Mouse (Mus musculus): ENCODE measurements around the gene Epop. TPM values are rescaled to one million over a fixed set of nuclear protein-coding genes. Genes with fewer than 3 reads are reported as not detected.

Epop gene
- polyA plus RNA-seq, 1 experiment = 2.5 TPM

DNA sequence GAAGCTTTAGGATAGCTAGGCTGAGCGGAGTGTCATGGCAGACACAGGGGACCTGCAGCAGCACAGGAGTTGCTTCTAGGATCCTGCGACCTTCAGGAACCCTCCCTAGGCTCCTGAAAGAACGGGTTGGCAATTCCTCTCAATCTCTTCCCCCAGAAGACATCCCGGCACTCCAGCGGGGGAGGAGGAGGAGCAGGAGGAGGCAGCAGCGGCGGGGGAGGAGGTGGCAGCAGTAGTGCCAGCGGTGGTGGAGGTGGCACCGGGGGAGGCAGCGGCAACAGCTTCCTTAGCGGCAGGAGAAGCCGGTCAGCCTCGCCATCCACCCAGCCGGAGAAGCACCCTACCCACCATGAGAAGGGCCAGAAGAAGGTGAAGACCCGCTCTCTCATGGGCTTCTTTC is 39.8 kb upstream of the Epop start:
- H3K4me3 ChIP-seq (ENCODE audit: insufficient read depth, low read length) = no peak overlapping the region
- TF ChIP-seq CTCF (IDR thresholded peaks at IDR 0.05; ENCODE audit: low read depth, low read length) = no peak
- TF ChIP-seq POLR2A (IDR thresholded peaks at IDR 0.05; ENCODE audit: borderline replicate concordance, low read depth, low read length) = no peak
- no peak overlapping the region for H3K27ac ChIP-seq (ENCODE audit: insufficient read depth, low read depth, low read length)
- 0 out of 2 replicates have a peak, but pooled peaks cover 2% of the 10 kb centered on the region for H3K4me1 ChIP-seq (ENCODE audit: control insufficient read depth, insufficient read depth, low read length)

- TF ChIP-seq CTCF (IDR thresholded peaks at IDR 0.05; ENCODE audit: low read depth, low read length) = no peak
- no peak for TF ChIP-seq POLR2A (IDR thresholded peaks at IDR 0.05; ENCODE audit: borderline replicate concordance, low read depth, low read length)
- Histone ChIP-seq H3K27ac (ENCODE audit: insufficient read depth, low read depth, low read length) (no peak overlapping the region), H3K4me1 (ENCODE audit: control insufficient read depth, insufficient read depth, low read length) (0 out of 2 replicates have a peak, but pooled peaks cover 2% of the 10 kb centered on the region), H3K4me3 (ENCODE audit: insufficient read depth, low read length) (no peak overlapping the region)
These were observed 38.7 kb upstream of the Epop start for GRCm38 (mm10) chr11:97668160-97668559.

DNA sequence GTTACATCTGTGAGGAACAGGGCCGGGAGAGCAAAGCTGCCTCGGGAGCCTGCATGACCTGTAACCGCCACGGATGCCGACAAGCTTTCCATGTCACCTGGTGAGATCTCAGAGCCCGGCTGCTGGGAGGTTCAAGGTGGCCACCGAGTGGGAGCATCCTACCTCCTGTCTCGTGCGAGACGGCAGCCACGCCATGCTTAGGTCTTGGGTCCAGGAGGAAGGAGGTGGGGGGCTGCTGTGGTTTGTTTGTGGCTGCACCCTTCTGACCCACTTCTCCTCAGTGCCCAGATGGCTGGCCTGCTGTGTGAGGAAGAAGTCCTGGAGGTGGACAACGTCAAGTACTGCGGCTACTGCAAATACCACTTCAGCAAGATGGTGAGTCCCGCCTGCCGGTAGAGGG is 37.3 kb upstream of the Epop start:
- Histone ChIP-seq H3K4me3 (ENCODE audit: insufficient read depth, low read length) (no peak overlapping the region), H3K4me1 (ENCODE audit: control insufficient read depth, insufficient read depth, low read length) (peaks cover 8% of the 10 kb centered on the region), H3K27ac (ENCODE audit: insufficient read depth, low read depth, low read length) (no peak overlapping the region)
- TF ChIP-seq CTCF (IDR thresholded peaks at IDR 0.05; ENCODE audit: low read depth, low read length) (no peak), POLR2A (IDR thresholded peaks at IDR 0.05; ENCODE audit: borderline replicate concordance, low read depth, low read length) (no peak)

GRCm38 (mm10) chr11:97666221-97666620 is 36.7 kb upstream of the Epop start:
- no peak for TF ChIP-seq POLR2A (IDR thresholded peaks at IDR 0.05; ENCODE audit: borderline replicate concordance, low read depth, low read length)
- TF ChIP-seq CTCF (IDR thresholded peaks at IDR 0.05; ENCODE audit: low read depth, low read length) = 0 out of 2 replicates have a peak, but pooled peaks have one; percentile 10
- H3K27ac ChIP-seq (ENCODE audit: insufficient read depth, low read depth, low read length) = no peak overlapping the region
- H3K4me3 ChIP-seq (ENCODE audit: insufficient read depth, low read length) = no peak overlapping the region
- peaks cover 10% of the 10 kb centered on the region for H3K4me1 ChIP-seq (ENCODE audit: control insufficient read depth, insufficient read depth, low read length)

DNA sequence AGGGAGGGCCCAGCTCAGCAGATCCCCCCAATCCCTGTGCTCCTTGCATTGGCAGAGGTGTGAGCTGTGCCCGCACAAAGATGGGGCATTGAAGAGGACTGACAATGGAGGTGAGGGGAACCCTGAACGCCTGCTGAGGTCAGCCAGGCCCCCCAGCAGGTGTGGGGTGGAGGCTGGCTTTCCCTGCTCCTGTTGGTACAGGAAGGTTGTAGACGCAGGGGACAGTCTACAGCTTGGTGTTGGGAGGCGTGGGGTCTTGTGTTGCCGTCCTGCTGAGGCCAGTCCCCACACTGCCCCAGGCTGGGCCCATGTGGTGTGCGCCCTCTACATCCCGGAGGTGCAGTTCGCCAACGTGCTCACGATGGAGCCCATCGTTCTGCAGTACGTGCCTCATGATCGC is 35.9 kb upstream of the Epop start:
- peaks cover 15% of the 10 kb centered on the region for H3K4me1 ChIP-seq (ENCODE audit: control insufficient read depth, insufficient read depth, low read length)
- no peak overlapping the region for H3K4me3 ChIP-seq (ENCODE audit: insufficient read depth, low read length)
- no peak overlapping the region for H3K27ac ChIP-seq (ENCODE audit: insufficient read depth, low read depth, low read length)
- TF ChIP-seq POLR2A (IDR thresholded peaks at IDR 0.05; ENCODE audit: borderline replicate concordance, low read depth, low read length) = no peak
- no peak for TF ChIP-seq CTCF (IDR thresholded peaks at IDR 0.05; ENCODE audit: low read depth, low read length)

- Histone ChIP-seq H3K27ac (ENCODE audit: insufficient read depth, low read depth, low read length) (no peak overlapping the region), H3K4me3 (ENCODE audit: insufficient read depth, low read length) (peak overlapping the region; percentile 75), H3K4me1 (ENCODE audit: control insufficient read depth, insufficient read depth, low read length) (peaks cover 15% of the 10 kb centered on the region)
- no peak for TF ChIP-seq CTCF (IDR thresholded peaks at IDR 0.05; ENCODE audit: low read depth, low read length)
- TF ChIP-seq POLR2A (IDR thresholded peaks at IDR 0.05; ENCODE audit: borderline replicate concordance, low read depth, low read length) = no peak
These were observed 35.3 kb upstream of the Epop start for GRCm38 (mm10) chr11:97664771-97665240.

GRCm38 (mm10) chr11:97664339-97664665 is 34.8 kb upstream of the Epop start:
- no peak overlapping the region for H3K27ac ChIP-seq (ENCODE audit: insufficient read depth, low read depth, low read length)
- peak overlapping the region; percentile 75 for H3K4me3 ChIP-seq (ENCODE audit: insufficient read depth, low read length)
- TF ChIP-seq CTCF (IDR thresholded peaks at IDR 0.05; ENCODE audit: low read depth, low read length) = no peak
- TF ChIP-seq POLR2A (IDR thresholded peaks at IDR 0.05; ENCODE audit: borderline replicate concordance, low read depth, low read length) = no peak
- H3K4me1 ChIP-seq (ENCODE audit: control insufficient read depth, insufficient read depth, low read length) = peaks cover 15% of the 10 kb centered on the region

DNA sequence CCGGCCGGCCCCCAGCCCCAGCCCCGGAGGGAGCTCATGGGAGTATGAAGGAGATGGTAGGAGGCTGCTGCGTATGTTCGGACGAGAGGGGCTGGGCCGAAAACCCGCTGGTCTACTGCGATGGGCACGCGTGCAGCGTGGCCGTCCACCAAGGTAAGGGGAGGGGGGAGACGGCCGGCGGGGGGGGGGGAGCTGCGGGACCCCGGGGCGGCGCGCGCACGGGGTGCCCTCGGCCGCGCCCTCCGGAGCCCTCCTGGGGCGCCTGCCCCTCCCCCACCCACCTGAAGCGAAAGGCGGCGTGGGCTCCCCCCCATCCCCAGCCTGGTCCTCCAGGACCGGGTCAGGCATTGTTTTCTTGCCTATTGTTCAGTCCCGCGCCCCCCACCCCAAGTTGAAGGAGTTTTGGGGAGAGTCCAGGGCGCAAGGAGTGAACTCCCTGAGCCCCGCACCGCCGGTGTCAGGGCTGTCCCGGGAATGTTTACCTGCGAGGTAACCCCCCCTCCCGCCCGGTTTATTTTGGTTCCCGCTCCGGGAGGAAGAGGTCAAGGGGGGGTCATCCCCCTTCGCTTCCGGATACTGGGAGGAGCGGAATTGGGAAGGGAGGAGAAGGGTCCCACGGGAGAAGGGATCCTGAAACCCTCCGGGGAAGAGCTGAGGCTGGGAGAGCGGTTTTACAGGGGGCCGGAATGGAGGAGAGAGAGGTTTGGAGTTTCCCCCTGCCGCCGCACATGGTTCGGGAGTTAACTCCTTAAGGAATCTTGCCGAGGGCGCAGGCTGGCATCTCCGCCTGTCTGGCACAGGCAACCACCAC is 34.2 kb upstream of the Epop start:
- peak overlapping the region; percentile 75 for H3K4me3 ChIP-seq (ENCODE audit: insufficient read depth, low read length)
- peaks cover 15% of the 10 kb centered on the region for H3K4me1 ChIP-seq (ENCODE audit: control insufficient read depth, insufficient read depth, low read length)
- H3K27ac ChIP-seq (ENCODE audit: insufficient read depth, low read depth, low read length) = 0 out of 2 replicates have a peak overlapping the region, but pooled peaks have one; percentile 22
- TF ChIP-seq POLR2A (IDR thresholded peaks at IDR 0.05; ENCODE audit: borderline replicate concordance, low read depth, low read length) = no peak
- no peak for TF ChIP-seq CTCF (IDR thresholded peaks at IDR 0.05; ENCODE audit: low read depth, low read length)

- Histone ChIP-seq H3K4me1 (ENCODE audit: control insufficient read depth, insufficient read depth, low read length) (peaks cover 17% of the 10 kb centered on the region), H3K27ac (ENCODE audit: insufficient read depth, low read depth, low read length) (peak within 1 kb of the TSS; percentile 60), H3K4me3 (ENCODE audit: insufficient read depth, low read length) (peak within 1 kb of the TSS; percentile 75)
- TF ChIP-seq POLR2A (IDR thresholded peaks at IDR 0.05; ENCODE audit: borderline replicate concordance, low read depth, low read length) (no peak), CTCF (IDR thresholded peaks at IDR 0.05; ENCODE audit: low read depth, low read length) (0 out of 2 replicates have a peak, but pooled peaks have one; percentile 8)
These were observed 33.5 kb upstream of the Epop start, which contains the start of gene Mllt6 for GRCm38 (mm10) chr11:97662893-97663527. Mllt6 (plus strand) TSS chr11:97663414.

All from bone marrow macrophage, adult 2 months (primary cell).